Mouse (Mus musculus) lung, adult 2 months (tissue): ENCODE data around the gene Fndc3b. TPM values are rescaled to one million over a fixed set of nuclear protein-coding genes. Genes with fewer than 3 reads are reported as not detected.
A peak's percentile ranks its signal among the peaks of the same experiment; 100 is the strongest.

Source experiments
- DNase-seq: peaks from one replicate; pipeline ENCODE4 v3.0.0; 2022
- H3K4me1 ChIP-seq: fragments of 200-500 bp; 2 replicates; pipeline ENCODE4 v1.6.1; 2011; ENCODE audit warnings: low read length; ENCODE audit not compliant: control insufficient read depth, insufficient read depth
- H3K4me3 ChIP-seq: fragments of 200-500 bp; replicated peaks from 2 replicates; pipeline ENCODE3; 2011; ENCODE audit warnings: low read depth, mild to moderate bottlenecking, control low read depth, low read length; ENCODE audit errors: extremely low read depth
- CTCF ChIP-seq: fragments of 200-500 bp; IDR thresholded peaks from 2 replicates; pipeline ENCODE4 v1.5.1; 2011; ENCODE audit warnings: mild to moderate bottlenecking, low read length, control low read depth; ENCODE audit not compliant: insufficient read depth
- POLR2A ChIP-seq: fragments of 200-500 bp; IDR thresholded peaks from 2 replicates; pipeline ENCODE4 v1.6.1; 2011; ENCODE audit warnings: low read depth, mild to moderate bottlenecking, control low read depth, low read length, borderline replicate concordance; ENCODE audit errors: extremely low read depth
- WGBS: fragments of 180-500 bp; shearing (Covaris S2); methylation state at CpG from one replicate; pipeline ENCODE4 v1.1.7; 2018; 5-methylcytosine and 5-hydroxymethylcytosine counted together
- polyA plus RNA-seq: library from polyadenylated mRNA; depleted of rRNA; stranded (reverse); fragments of >200 nt; gene quantifications from 2 replicates; pipeline ENCODE4 v1.2.3, GENCODE M21; 2012; rRNA removed

Gene Fndc3b
- polyA plus RNA-seq, result 17.6 and 23.8 TPM in 2 replicates

DNA sequence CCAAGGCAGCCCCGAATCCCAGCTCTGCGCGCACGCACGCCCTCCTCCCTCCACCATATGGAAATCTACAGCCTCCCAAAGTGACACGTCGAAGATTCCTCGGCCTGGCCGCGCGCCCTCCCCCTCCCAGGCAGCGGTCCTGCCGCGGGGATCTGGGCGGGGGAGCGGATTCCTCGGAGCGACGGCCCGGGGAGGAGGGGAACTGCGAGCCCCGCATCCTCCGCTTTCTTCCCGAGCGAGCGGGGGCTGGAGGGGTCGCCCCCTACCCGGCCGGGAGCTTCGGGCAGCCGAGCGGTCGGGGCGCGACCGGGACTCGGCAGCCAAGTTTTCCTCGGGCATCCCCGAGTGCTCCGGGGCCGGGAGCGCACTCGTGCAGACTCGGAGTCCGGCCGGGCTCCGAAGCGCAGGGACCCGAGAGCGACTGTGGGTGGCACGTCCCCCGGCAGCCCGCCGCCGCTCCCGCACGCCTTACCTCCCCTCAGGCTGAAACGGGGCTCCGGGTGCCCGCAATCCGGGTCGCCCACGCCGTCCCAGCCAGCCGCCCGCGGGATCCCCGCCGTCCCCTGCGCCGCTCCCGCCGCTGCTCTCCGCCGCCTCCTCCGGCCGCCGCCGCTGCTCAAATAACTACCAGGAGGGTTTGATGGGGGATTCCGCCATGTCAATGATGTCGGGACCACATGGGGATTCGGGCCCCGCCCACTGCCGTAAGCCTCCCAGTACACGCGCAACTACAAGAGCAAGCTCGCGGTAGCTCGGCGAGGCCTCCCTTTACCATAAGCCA lies at the start of gene Fndc3b:
Gene Fndc3b (minus strand): TSS at position 660 of the 781 bp plus-strand sequence.
- DNase-seq, result peak; percentile 92
- no peak for TF ChIP-seq CTCF
- peak; percentile 63; the same call in 1 of the 2 replicates for TF ChIP-seq POLR2A
- under 1% methylated on average over 87 of the region's 90 CpGs for WGBS
- H3K4me1 ChIP-seq, result no peaks in the 10 kb centered on the region
- peak within 1 kb of the TSS; percentile 81 for H3K4me3 ChIP-seq

GRCm38 (mm10) chr3:27760278-27760677 lies 49.2 kb upstream of the Fndc3b start:
- H3K4me3 ChIP-seq, result no peak overlapping the region
- H3K4me1 ChIP-seq, result no peaks in the 10 kb centered on the region
- DNase-seq, result no peak
- no peak for TF ChIP-seq POLR2A
- TF ChIP-seq CTCF, result no peak
- WGBS, result 44% methylated on average over 2 of the region's 2 CpGs

DNA sequence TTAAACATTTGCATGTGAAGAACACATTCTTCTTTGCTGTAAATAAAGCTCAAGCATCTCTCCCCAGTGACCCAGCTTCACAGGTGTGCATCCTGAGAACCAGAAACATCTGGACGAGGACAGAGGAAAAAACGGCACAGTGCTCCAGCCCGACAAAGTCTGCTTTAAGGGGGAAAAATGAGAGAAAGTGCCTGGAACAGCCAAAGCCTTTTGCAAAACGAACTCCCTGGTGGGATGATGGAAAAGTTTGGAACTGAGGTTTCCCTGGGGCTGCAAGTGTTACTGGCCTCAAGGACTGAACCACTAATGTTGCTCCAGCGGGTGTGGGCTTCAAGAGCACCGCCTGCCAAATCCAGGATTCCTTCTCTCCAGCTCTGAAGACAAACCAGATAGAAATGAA lies 47.9 kb upstream of the Fndc3b start:
- DNase-seq, result no peak
- no peak overlapping the region for H3K4me3 ChIP-seq
- WGBS, result 42% methylated on average over 6 of the region's 6 CpGs
- TF ChIP-seq CTCF (no peak), POLR2A (no peak)
- no peaks in the 10 kb centered on the region for H3K4me1 ChIP-seq

- no peak for DNase-seq
- WGBS, result 45% methylated on average over 5 of the region's 5 CpGs
- Histone ChIP-seq H3K4me1 (no peaks in the 10 kb centered on the region; the same call in 1 of the 2 replicates), H3K4me3 (no peak overlapping the region)
- TF ChIP-seq POLR2A (no peak), CTCF (no peak)
These were observed 40.5 kb upstream of the Fndc3b start for GRCm38 (mm10) chr3:27751657-27752056.

GRCm38 (mm10) chr3:27751156-27751555 lies 40.0 kb upstream of the Fndc3b start:
- H3K4me1 ChIP-seq, result no peaks in the 10 kb centered on the region; the same call in 1 of the 2 replicates
- no peak for TF ChIP-seq CTCF
- TF ChIP-seq POLR2A, result no peak
- 55% methylated on average over 5 of the region's 5 CpGs for WGBS
- H3K4me3 ChIP-seq, result no peak overlapping the region
- DNase-seq, result no peak

DNA sequence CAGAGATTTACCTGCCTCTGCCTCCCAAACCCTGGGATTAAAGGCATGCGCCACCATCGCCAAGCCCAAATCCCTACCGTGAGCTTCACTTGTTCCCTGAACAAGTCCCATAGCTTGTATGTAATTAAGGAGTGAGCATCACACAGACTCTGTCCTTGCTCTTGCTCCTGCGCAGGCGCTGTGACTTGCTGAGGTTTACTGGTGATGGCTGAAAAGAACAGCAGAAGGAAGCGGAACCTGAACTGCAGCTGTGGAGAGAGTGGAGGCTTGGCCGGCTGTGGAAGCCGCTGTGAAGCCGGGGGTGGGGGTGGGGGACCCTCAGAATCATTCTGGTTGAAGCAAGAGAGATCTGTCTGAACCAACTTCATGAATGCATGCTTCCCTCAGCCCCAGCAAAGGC lies 34.5 kb upstream of the Fndc3b start:
- TF ChIP-seq CTCF (no peak), POLR2A (no peak)
- 97% methylated on average over 9 of the region's 9 CpGs for WGBS
- DNase-seq, result no peak
- H3K4me3 ChIP-seq, result no peak overlapping the region
- no peaks in the 10 kb centered on the region for H3K4me1 ChIP-seq

GRCm38 (mm10) chr3:27744754-27745153 lies 33.6 kb upstream of the Fndc3b start:
- 66% methylated on average over 7 of the region's 7 CpGs for WGBS
- no peak for DNase-seq
- no peak overlapping the region for H3K4me3 ChIP-seq
- H3K4me1 ChIP-seq, result no peaks in the 10 kb centered on the region
- TF ChIP-seq POLR2A, result no peak
- TF ChIP-seq CTCF, result no peak

DNA sequence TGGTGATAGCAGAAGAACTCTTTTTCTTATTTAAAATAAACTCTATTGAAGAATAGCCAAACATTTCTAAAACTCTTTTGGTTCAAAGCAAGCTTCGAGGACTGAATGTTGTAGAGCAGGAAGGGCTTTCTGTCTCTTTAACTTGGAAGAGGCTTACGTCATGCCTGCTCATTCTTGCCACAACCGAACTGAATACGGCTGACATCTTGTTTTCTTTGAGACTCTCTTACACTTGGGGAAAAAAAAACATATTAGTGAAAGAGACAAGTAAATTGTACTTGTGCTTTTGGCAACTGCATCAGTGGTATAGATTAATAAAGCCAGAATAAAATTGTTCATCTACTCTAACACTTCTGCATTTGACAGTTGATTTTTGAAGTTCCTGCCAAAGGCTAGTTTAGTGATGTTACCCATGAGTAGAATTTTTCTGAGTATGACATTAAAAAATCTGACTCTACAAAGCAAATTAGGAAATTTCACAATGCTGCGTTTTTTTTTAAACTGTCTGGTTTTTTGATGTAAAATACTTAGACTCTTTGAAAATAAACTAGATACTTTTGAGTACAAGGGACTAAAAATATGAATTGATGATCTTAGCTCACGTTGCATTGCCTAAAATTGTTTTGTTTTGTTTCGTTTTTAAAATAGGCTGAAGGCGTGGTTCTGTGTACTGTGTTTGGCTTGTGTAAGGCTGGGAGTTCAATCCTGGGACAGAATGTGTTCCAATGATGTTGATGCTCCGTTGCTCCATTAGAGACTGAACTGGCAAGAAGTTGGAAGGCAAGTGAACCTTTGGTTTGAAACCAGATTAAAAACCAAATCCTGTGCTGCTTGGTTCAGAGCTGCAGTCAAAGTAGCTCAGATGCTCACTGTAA lies 32.4 kb upstream of the Fndc3b start:
- TF ChIP-seq POLR2A (no peak), CTCF (no peak)
- DNase-seq, result no peak
- no peak overlapping the region for H3K4me3 ChIP-seq
- H3K4me1 ChIP-seq, result no peaks in the 10 kb centered on the region
- 54% methylated on average over 9 of the region's 9 CpGs for WGBS

DNA sequence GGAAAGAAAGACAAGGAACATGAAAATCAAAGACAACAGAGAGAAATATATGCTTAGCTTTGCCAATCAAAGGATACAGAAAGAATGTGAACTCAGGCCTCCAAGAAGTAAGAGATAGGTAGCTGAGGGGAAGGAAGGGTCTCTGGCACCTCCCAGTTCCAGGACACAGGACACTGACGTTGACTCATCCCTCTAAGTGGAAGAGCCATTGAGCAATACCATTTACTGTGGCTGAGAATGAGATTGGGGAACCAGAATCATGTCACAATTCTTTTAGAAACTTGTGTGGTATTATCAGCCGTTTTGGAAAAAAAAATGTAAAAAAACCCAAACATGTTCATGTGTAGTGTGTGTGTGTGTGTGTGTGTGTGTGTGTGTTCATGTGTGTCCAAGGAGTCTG lies 31.0 kb upstream of the Fndc3b start:
- TF ChIP-seq CTCF (no peak), POLR2A (no peak)
- WGBS, result 59% methylated on average over 2 of the region's 2 CpGs
- Histone ChIP-seq H3K4me1 (no peaks in the 10 kb centered on the region), H3K4me3 (no peak overlapping the region)
- no peak for DNase-seq

DNA sequence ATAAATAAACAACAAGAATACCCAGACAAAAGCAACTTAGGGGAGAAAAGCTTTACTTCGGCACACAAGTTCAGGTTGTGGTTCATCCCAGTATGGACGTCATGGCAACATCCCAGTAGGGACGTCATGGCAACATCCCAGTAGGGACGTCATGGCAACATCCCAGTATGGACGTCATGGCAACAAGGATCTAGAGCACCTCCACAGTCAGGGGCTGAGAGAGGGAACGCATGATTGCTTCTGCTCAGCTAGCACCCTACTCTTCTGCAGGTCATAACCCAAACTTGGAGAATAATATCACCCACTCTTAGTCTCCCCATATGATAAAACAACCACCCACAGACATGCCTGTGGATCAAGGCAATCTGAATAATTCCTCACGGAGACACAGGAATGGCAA lies 29.0 kb upstream of the Fndc3b start:
- no peak for DNase-seq
- Histone ChIP-seq H3K4me1 (peaks cover 3% of the 10 kb centered on the region), H3K4me3 (no peak overlapping the region)
- TF ChIP-seq POLR2A (no peak), CTCF (no peak)
- 88% methylated on average over 7 of the region's 7 CpGs for WGBS
